Mouse (Mus musculus) embryonic facial prominence, embryonic 11.5 days (tissue): ENCODE data around the gene Tmem132e. TPM values are rescaled to one million over a fixed set of nuclear protein-coding genes. Genes with fewer than 3 reads are reported as not detected.

ENCODE experiments used
- ATAC-seq: fragments of 200-750 bp; cut with Nextera tagmentation; replicated peaks from 2 replicates; pipeline ENCODE4 v1.8.0; 2017; ENCODE audit warnings: low read depth; ENCODE audit not compliant: insufficient number of reproducible peaks, low FRiP score, low TSS enrichment
- DNase-seq: peaks from one replicate; pipeline ENCODE4 v3.0.0-alpha.2; 2015; ENCODE audit warnings: low spot score
- H3K27ac ChIP-seq: fragments of 300-500 bp; sonication (generic); replicated peaks from 2 replicates; pipeline ENCODE4 v1.5.1; 2014; ENCODE audit warnings: mild to moderate bottlenecking, low read depth, low read length, control low read depth
- H3K27me3 ChIP-seq: fragments of 300-500 bp; sonication (generic); 2 replicates; pipeline ENCODE4 v1.6.1; 2014; ENCODE audit warnings: mild to moderate bottlenecking, low read length, moderate library complexity, mixed read lengths; ENCODE audit not compliant: control insufficient read depth, insufficient read depth
- H3K36me3 ChIP-seq: fragments of 300-500 bp; sonication (generic); replicated peaks from 2 replicates; pipeline ENCODE4 v1.6.1; 2014; ENCODE audit warnings: low read depth, mild to moderate bottlenecking, low read length, moderate library complexity, mixed read lengths; ENCODE audit not compliant: control insufficient read depth, insufficient read depth
- H3K4me1 ChIP-seq: fragments of 300-500 bp; sonication (generic); 2 replicates; pipeline ENCODE4 v1.6.1; 2014; ENCODE audit warnings: low read length, mixed read lengths; ENCODE audit not compliant: control insufficient read depth, insufficient read depth
- H3K4me2 ChIP-seq: fragments of 300-500 bp; sonication (generic); 2 replicates; pipeline ENCODE4 v1.6.1; 2014; ENCODE audit warnings: low read depth, mild to moderate bottlenecking, control low read depth, low read length, moderate library complexity
- H3K4me3 ChIP-seq: fragments of 300-500 bp; sonication (generic); 2 replicates; pipeline ENCODE4 v1.5.1; 2014; ENCODE audit warnings: low read depth, low read length, control low read depth
- H3K9ac ChIP-seq: fragments of 300-500 bp; sonication (generic); replicated peaks from 2 replicates; pipeline ENCODE4 v1.6.1; 2014; ENCODE audit warnings: mild to moderate bottlenecking, control low read depth, low read length
- H3K9me3 ChIP-seq: fragments of 300-500 bp; sonication (generic); replicated peaks from 2 replicates; pipeline ENCODE4 v1.6.1; 2016; ENCODE audit warnings: mild to moderate bottlenecking, low read length, inconsistent platforms, mixed read lengths; ENCODE audit not compliant: control insufficient read depth
- WGBS: fragments of 180-500 bp; shearing (Covaris S2); extraction: QIAGEN DNeasy Blood & Tissue Kit; methylation state at CpG from one replicate; pipeline ENCODE4 v1.1.7; 2014; 5-methylcytosine and 5-hydroxymethylcytosine counted together
- polyA plus RNA-seq: library from polyadenylated mRNA; unstranded; fragments of >200 nt; fragmentation: Nextera tagmentation; extraction: Ambion mirVana; gene quantifications from 2 replicates; pipeline ENCODE4 v1.2.1, GENCODE M21; 2014

The Tmem132e gene
- polyA plus RNA-seq, 1 experiment from 2014 or later, result 0.97 TPM

GRCm38 (mm10) chr11:82452516-82452915 is 63.8 kb downstream of the Tmem132e start:
- DNase-seq, result no peak
- no peaks in the 10 kb centered on the region for H3K36me3 ChIP-seq
- no peak for ATAC-seq
- H3K9ac ChIP-seq, result no peak overlapping the region
- no peak overlapping the region for H3K27ac ChIP-seq
- H3K27me3 ChIP-seq, result no peaks in the 10 kb centered on the region
- H3K4me1 ChIP-seq, result no peaks in the 10 kb centered on the region
- no peak overlapping the region for H3K4me2 ChIP-seq
- 72% methylated on average over 5 of the region's 5 CpGs for WGBS
- no peaks in the 10 kb centered on the region for H3K9me3 ChIP-seq
- no peak overlapping the region for H3K4me3 ChIP-seq

GRCm38 (mm10) chr11:82453230-82453629 is 64.5 kb downstream of the Tmem132e start:
- no peaks in the 10 kb centered on the region for H3K27me3 ChIP-seq
- no peaks in the 10 kb centered on the region for H3K4me1 ChIP-seq
- no peak for ATAC-seq
- H3K4me2 ChIP-seq, result no peak overlapping the region
- no peak overlapping the region for H3K4me3 ChIP-seq
- WGBS, result 87% methylated on average over 7 of the region's 7 CpGs
- H3K9ac ChIP-seq, result no peak overlapping the region
- H3K27ac ChIP-seq, result no peak overlapping the region
- no peaks in the 10 kb centered on the region for H3K36me3 ChIP-seq
- H3K9me3 ChIP-seq, result no peaks in the 10 kb centered on the region
- no peak for DNase-seq

GRCm38 (mm10) chr11:82461326-82461725 is 72.6 kb downstream of the Tmem132e start:
- H3K4me3 ChIP-seq, result no peak overlapping the region
- H3K36me3 ChIP-seq, result no peaks in the 10 kb centered on the region
- H3K27me3 ChIP-seq, result no peaks in the 10 kb centered on the region
- DNase-seq (no peak), ATAC-seq (no peak)
- 84% methylated on average over 7 of the region's 7 CpGs for WGBS
- no peak overlapping the region for H3K9ac ChIP-seq
- H3K4me1 ChIP-seq, result no peaks in the 10 kb centered on the region
- H3K27ac ChIP-seq, result no peak overlapping the region
- H3K4me2 ChIP-seq, result no peak overlapping the region
- H3K9me3 ChIP-seq, result no peaks in the 10 kb centered on the region

GRCm38 (mm10) chr11:82465536-82465935 is 76.8 kb downstream of the Tmem132e start:
- 90% methylated on average over 9 of the region's 9 CpGs for WGBS
- ATAC-seq (no peak), DNase-seq (no peak)
- Histone ChIP-seq H3K4me3 (no peak overlapping the region), H3K9me3 (no peaks in the 10 kb centered on the region), H3K9ac (no peak overlapping the region), H3K27ac (no peak overlapping the region), H3K36me3 (no peaks in the 10 kb centered on the region), H3K4me2 (no peak overlapping the region), H3K27me3 (no peaks in the 10 kb centered on the region), H3K4me1 (no peaks in the 10 kb centered on the region)

- no peak overlapping the region for H3K4me2 ChIP-seq
- no peaks in the 10 kb centered on the region for H3K9me3 ChIP-seq
- no peaks in the 10 kb centered on the region for H3K27me3 ChIP-seq
- DNase-seq (no peak), ATAC-seq (no peak)
- no peaks in the 10 kb centered on the region for H3K4me1 ChIP-seq
- H3K4me3 ChIP-seq, result no peak overlapping the region
- H3K27ac ChIP-seq, result no peak overlapping the region
- no peak overlapping the region for H3K9ac ChIP-seq
- WGBS, result 80% methylated on average over 7 of the region's 7 CpGs
- H3K36me3 ChIP-seq, result no peaks in the 10 kb centered on the region
Measured at GRCm38 (mm10) chr11:82467218-82467617, 78.5 kb downstream of the Tmem132e start.

- no peaks in the 10 kb centered on the region for H3K4me1 ChIP-seq
- DNase-seq (no peak), ATAC-seq (no peak)
- H3K36me3 ChIP-seq, result no peaks in the 10 kb centered on the region
- WGBS, result 72% methylated on average over 1 of the region's 1 CpGs
- no peaks in the 10 kb centered on the region for H3K27me3 ChIP-seq
- no peak overlapping the region for H3K4me3 ChIP-seq
- no peak overlapping the region for H3K4me2 ChIP-seq
- H3K9me3 ChIP-seq, result no peaks in the 10 kb centered on the region
- H3K9ac ChIP-seq, result no peak overlapping the region
- H3K27ac ChIP-seq, result no peak overlapping the region
Measured at GRCm38 (mm10) chr11:82471076-82471475, 82.4 kb downstream of the Tmem132e start.

- Histone ChIP-seq H3K4me1 (no peaks in the 10 kb centered on the region), H3K9ac (no peak overlapping the region), H3K4me3 (no peak overlapping the region), H3K27ac (no peak overlapping the region), H3K36me3 (no peaks in the 10 kb centered on the region), H3K9me3 (no peaks in the 10 kb centered on the region), H3K27me3 (no peaks in the 10 kb centered on the region), H3K4me2 (no peak overlapping the region)
- no peak for DNase-seq
- 33% methylated on average over 12 of the region's 12 CpGs for WGBS
- no peak for ATAC-seq
Measured at GRCm38 (mm10) chr11:82473137-82473621, 84.5 kb downstream of the Tmem132e start.

- no peaks in the 10 kb centered on the region for H3K27me3 ChIP-seq
- WGBS, result 74% methylated on average over 4 of the region's 4 CpGs
- ATAC-seq (no peak), DNase-seq (no peak)
- no peak overlapping the region for H3K4me2 ChIP-seq
- no peak overlapping the region for H3K4me3 ChIP-seq
- H3K4me1 ChIP-seq, result no peaks in the 10 kb centered on the region
- H3K36me3 ChIP-seq, result no peaks in the 10 kb centered on the region
- H3K9me3 ChIP-seq, result no peaks in the 10 kb centered on the region
- no peak overlapping the region for H3K27ac ChIP-seq
- no peak overlapping the region for H3K9ac ChIP-seq
Measured at GRCm38 (mm10) chr11:82476092-82476491, 87.4 kb downstream of the Tmem132e start.
